Mouse (Mus musculus): ENCODE results near the gene Ahnak. TPM values are rescaled to one million over a fixed set of nuclear protein-coding genes. Genes with fewer than 3 reads are reported as not detected.

Gene Ahnak
- total and polyA plus RNA-seq, 3 experiments, result 1.2 to 2.2 TPM; not detected in 1

- TF ChIP-seq SIN3A (IDR thresholded peaks at IDR 0.05; ENCODE audit: low read length), result no peak
- no peak overlapping the region for H3K9ac ChIP-seq (ENCODE audit: control insufficient read depth, low read depth, low read length, poor library complexity, severe bottlenecking)
- no peaks in the 10 kb centered on the region for H3K27me3 ChIP-seq (ENCODE audit: control insufficient read depth in 1 of 2, insufficient read depth in 2 of 2, low read length in 2 of 2)
- H3K4me1 ChIP-seq (ENCODE audit: control insufficient read depth in 1 of 2, insufficient read depth in 2 of 2, low read length in 2 of 2), result peaks cover 2 to 20% of the 10 kb centered on the region in 2 experiments
- no peaks in the 10 kb centered on the region for H3K79me2 ChIP-seq (ENCODE audit: control insufficient read depth, insufficient read depth, low read length, poor library complexity)
- H3K27ac ChIP-seq (ENCODE audit: control insufficient read depth, low read depth, low read length), result no peak overlapping the region
- DNase-seq (ENCODE audit: low read depth, low spot score), result no peak
- no peak overlapping the region for H3K4me3 ChIP-seq (ENCODE audit: control insufficient read depth in 1 of 2, insufficient read depth in 1 of 2, low read depth in 2 of 2, low read length in 2 of 2)
- peaks cover 0 to 7% of the 10 kb centered on the region in 2 experiments; a peak in 2 of 4 replicates for H3K36me3 ChIP-seq (ENCODE audit: control insufficient read depth in 1 of 2, insufficient read depth in 2 of 2, low read length in 2 of 2)
- H3K9me3 ChIP-seq (replicated peaks; ENCODE audit: insufficient read depth, low read length), result no peaks in the 10 kb centered on the region
These were observed 38.7 kb downstream of the Ahnak start for GRCm38 (mm10) chr19:9027795-9028194.

GRCm38 (mm10) chr19:9028375-9028774 lies 39.3 kb downstream of the Ahnak start:
- H3K36me3 ChIP-seq (ENCODE audit: control insufficient read depth in 1 of 2, insufficient read depth in 2 of 2, low read length in 2 of 2), result peaks cover 0 to 12% of the 10 kb centered on the region in 2 experiments; a peak in 2 of 4 replicates
- H3K27ac ChIP-seq (ENCODE audit: control insufficient read depth, low read depth, low read length), result no peak overlapping the region
- TF ChIP-seq NELFE (IDR thresholded peaks at IDR 0.05; ENCODE audit: low read depth, low read length) (no peak), SMC3 (IDR thresholded peaks at IDR 0.05; ENCODE audit: low read depth, low read length) (no peak), E2F4 (IDR thresholded peaks at IDR 0.05; ENCODE audit: borderline replicate concordance, low read depth, low read length) (no peak), MYC (IDR thresholded peaks at IDR 0.05; ENCODE audit: low read depth, low read length) (no peak), POLR2A (IDR thresholded peaks at IDR 0.05; ENCODE audit: control insufficient read depth in 1 of 2, insufficient read depth in 1 of 2, low read depth in 1 of 2, low read length in 2 of 2, poor library complexity in 1 of 2) (no peak), SIN3A (IDR thresholded peaks at IDR 0.05; ENCODE audit: low read length) (no peak), ZNF384 (IDR thresholded peaks at IDR 0.05; ENCODE audit: low read depth, low read length) (no peak), POLR2AphosphoS5 (IDR thresholded peaks at IDR 0.05; ENCODE audit: borderline replicate concordance, low read depth, low read length) (no peak), MYB (IDR thresholded peaks at IDR 0.05; ENCODE audit: low read depth, low read length) (no peak), USF2 (IDR thresholded peaks at IDR 0.05; ENCODE audit: borderline replicate concordance in 1 of 2, insufficient read depth in 1 of 2, low read depth in 1 of 2, low read length in 2 of 2) (no peak), ZMIZ1 (IDR thresholded peaks at IDR 0.05; ENCODE audit: low read depth, low read length) (no peak), EP300 (IDR thresholded peaks at IDR 0.05; ENCODE audit: low read depth in 1 of 2, low read length in 2 of 2) (no peak), MXI1 (IDR thresholded peaks at IDR 0.05; ENCODE audit: low read depth, low read length) (no peak), RAD21 (IDR thresholded peaks at IDR 0.05; ENCODE audit: low read depth, low read length) (no peak), HCFC1 (IDR thresholded peaks at IDR 0.05; ENCODE audit: low read depth, low read length) (no peak), MAFK (IDR thresholded peaks at IDR 0.05; ENCODE audit: borderline replicate concordance, low read depth, low read length) (no peak)
- no peak overlapping the region for H3K9ac ChIP-seq (ENCODE audit: control insufficient read depth, low read depth, low read length, poor library complexity, severe bottlenecking)
- H3K27me3 ChIP-seq (ENCODE audit: control insufficient read depth in 1 of 2, insufficient read depth in 2 of 2, low read length in 2 of 2), result no peaks in the 10 kb centered on the region
- DNase-seq (ENCODE audit: low read depth, low spot score), result no peak
- H3K9me3 ChIP-seq (replicated peaks; ENCODE audit: insufficient read depth, low read length), result no peaks in the 10 kb centered on the region
- no peaks in the 10 kb centered on the region for H3K79me2 ChIP-seq (ENCODE audit: control insufficient read depth, insufficient read depth, low read length, poor library complexity)
- H3K4me3 ChIP-seq (ENCODE audit: control insufficient read depth in 1 of 2, insufficient read depth in 1 of 2, low read depth in 2 of 2, low read length in 2 of 2), result no peak overlapping the region
- H3K4me1 ChIP-seq (ENCODE audit: control insufficient read depth in 1 of 2, insufficient read depth in 2 of 2, low read length in 2 of 2), result peaks cover 6 to 25% of the 10 kb centered on the region in 2 experiments

All from MEL (cell line).